In genomic region chr9:65551035-65551434, GRCm38 (mm10) we compare ENCODE assay signal across 8 mouse cellular contexts. TPM values are rescaled to one million over a fixed set of nuclear protein-coding genes. Genes with fewer than 3 reads are reported as not detected.
DNase-seq lines count a peak whose midpoint lies in the region; ATAC-seq lines count a peak whose summit lies in the region.

No protein-coding gene starts in this region.

- H3K9me3 ChIP-seq in forebrain, embryonic 11.5 days (ENCODE audit: control insufficient read depth, low read length), result no peaks in the 10 kb centered on the region
- no peaks in the 10 kb centered on the region for H3K9me3 ChIP-seq in forebrain, embryonic 16.5 days (ENCODE audit: control insufficient read depth, low read length)
- H3K9me3 ChIP-seq in heart, embryonic 14.5 days (ENCODE audit: control insufficient read depth, low read length), result no peaks in the 10 kb centered on the region

- WGBS in forebrain, embryonic 11.5 days, result 35% methylated on average over 5 of the region's 5 CpGs
- 46% methylated on average over 5 of the region's 5 CpGs for WGBS in forebrain, embryonic 16.5 days
- 12% methylated on average over 5 of the region's 5 CpGs for WGBS in heart, embryonic 14.5 days

- no peaks in the 10 kb centered on the region; the same call in 1 of the 2 replicates for H3K36me3 ChIP-seq in forebrain, embryonic 11.5 days (ENCODE audit: control insufficient read depth, insufficient read depth, low read length)
- no peaks in the 10 kb centered on the region for H3K36me3 ChIP-seq in forebrain, embryonic 16.5 days (ENCODE audit: control insufficient read depth, insufficient read depth)
- peaks cover 22% of the 10 kb centered on the region for H3K36me3 ChIP-seq in heart, embryonic 14.5 days (ENCODE audit: control insufficient read depth, insufficient read depth, low read length)

- DNase-seq in forebrain, embryonic 11.5 days (ENCODE audit: low spot score), result peak; percentile 65
- peak; percentile 73 for DNase-seq in embryo, embryonic 10 days (ENCODE audit: low spot score)
- DNase-seq in kidney, postnatal 36 days, result peak; percentile 72 to 78
- DNase-seq in thymus, adult 18-20 months, result peak; percentile 83 to 85
- DNase-seq in right cerebral cortex, postnatal 14 days, result no peak

- H3K27me3 ChIP-seq in forebrain, embryonic 11.5 days (ENCODE audit: control insufficient read depth, insufficient read depth, low read length), result no peaks in the 10 kb centered on the region
- H3K27me3 ChIP-seq in forebrain, embryonic 16.5 days (replicated peaks; ENCODE audit: control insufficient read depth, insufficient read depth, low read length), result no peaks in the 10 kb centered on the region
- no peaks in the 10 kb centered on the region for H3K27me3 ChIP-seq in heart, embryonic 14.5 days (ENCODE audit: control insufficient read depth, insufficient read depth, low read length)

- no peak overlapping the region for H3K4me2 ChIP-seq in forebrain, embryonic 11.5 days (ENCODE audit: low read depth, low read length, severe bottlenecking)
- H3K4me2 ChIP-seq in forebrain, embryonic 16.5 days (ENCODE audit: low read length), result no peak overlapping the region
- no peak overlapping the region for H3K4me2 ChIP-seq in heart, embryonic 14.5 days (ENCODE audit: low read length)

- no peak overlapping the region; the same call in 1 of the 2 replicates for H3K9ac ChIP-seq in forebrain, embryonic 11.5 days (ENCODE audit: low read length)
- no peak overlapping the region for H3K9ac ChIP-seq in forebrain, embryonic 16.5 days (replicated peaks; ENCODE audit: low read depth, low read length)
- peak overlapping the region; percentile 54; the same call in 1 of the 2 replicates for H3K9ac ChIP-seq in heart, embryonic 14.5 days (ENCODE audit: low read length)

- no peak for ATAC-seq in forebrain, embryonic 11.5 days (replicated peaks; ENCODE audit: low FRiP score)
- no peak for ATAC-seq in forebrain, embryonic 16.5 days
- peak; percentile 78 for ATAC-seq in heart, embryonic 14.5 days (ENCODE audit: insufficient number of reproducible peaks, insufficient read depth, low FRiP score, low read depth)
- ATAC-seq in megakaryocyte-erythroid progenitor cell, adult 5-6 weeks (replicated peaks; ENCODE audit: low FRiP score, low TSS enrichment, poor library complexity, severe bottlenecking), result 0 out of 2 replicates have a peak, but pooled peaks have one; percentile 11

- H3K27ac ChIP-seq in forebrain, embryonic 11.5 days (ENCODE audit: low read depth, low read length), result no peak overlapping the region
- H3K27ac ChIP-seq in forebrain, embryonic 16.5 days (ENCODE audit: low read length), result no peak overlapping the region
- peak overlapping the region; percentile 82 to 94 for H3K27ac ChIP-seq in heart, embryonic 14.5 days (replicated peaks in 1 of 2; ENCODE audit: control insufficient read depth in 1 of 2, insufficient read depth in 1 of 2, low read depth in 2 of 2, low read length in 2 of 2)

- no peak overlapping the region for H3K4me3 ChIP-seq in forebrain, embryonic 11.5 days (ENCODE audit: low read depth, low read length)
- H3K4me3 ChIP-seq in forebrain, embryonic 16.5 days (replicated peaks; ENCODE audit: low read length), result no peak overlapping the region
- no peak overlapping the region for H3K4me3 ChIP-seq in heart, embryonic 14.5 days (ENCODE audit: control insufficient read depth in 1 of 2, insufficient read depth in 1 of 2, low read depth in 1 of 2, low read length in 2 of 2)

- peaks cover 7% of the 10 kb centered on the region; the same call in 1 of the 2 replicates for H3K4me1 ChIP-seq in forebrain, embryonic 11.5 days (replicated peaks; ENCODE audit: control insufficient read depth, insufficient read depth, low read length)
- peaks cover 6% of the 10 kb centered on the region for H3K4me1 ChIP-seq in forebrain, embryonic 16.5 days (replicated peaks; ENCODE audit: control insufficient read depth, insufficient read depth, low read length)
- H3K4me1 ChIP-seq in heart, embryonic 14.5 days (ENCODE audit: control insufficient read depth in 2 of 2, insufficient read depth in 2 of 2, low read length in 2 of 2), result peaks cover 38 to 52% of the 10 kb centered on the region in 2 experiments

RNA-seq across cellular contexts. Expression of gene Plekho2, which starts 28.8 kb away (rescaled TPM):
- polyA plus RNA-seq in forebrain, embryonic 11.5 days (2014; fragmentation: Nextera tagmentation; extraction: Ambion mirVana), result 8.3 and 8.8 TPM in 2 replicates
- polyA plus RNA-seq in forebrain, embryonic 16.5 days (2015; fragmentation: Nextera tagmentation; extraction: Ambion mirVana), result 4.7 and 5.7 TPM in 2 replicates
- polyA plus RNA-seq in heart, embryonic 14.5 days (2014; fragmentation: Nextera tagmentation; extraction: Ambion mirVana), result 8.8 and 9.8 TPM in 2 replicates
- 29.1 and 29.3 TPM in 2 replicates for total RNA-seq in megakaryocyte-erythroid progenitor cell, adult 5-6 weeks (2014; fragmentation: Nextera tagmentation)
- total RNA-seq in megakaryocyte-erythroid progenitor cell, adult 5-6 weeks (2017), result 14.2 and 16.8 TPM in 2 replicates

RNA-seq across cellular contexts. Expression of gene Ankdd1a, which starts 31.0 kb away (rescaled TPM):
- 0.20 TPM in 1 of 2 replicates, not detected in the other for polyA plus RNA-seq in forebrain, embryonic 11.5 days (2014; fragmentation: Nextera tagmentation; extraction: Ambion mirVana)
- 0.24 and 0.46 TPM in 2 replicates for polyA plus RNA-seq in forebrain, embryonic 16.5 days (2015; fragmentation: Nextera tagmentation; extraction: Ambion mirVana)
- polyA plus RNA-seq in heart, embryonic 14.5 days (2014; fragmentation: Nextera tagmentation; extraction: Ambion mirVana), result not detected in 2 replicates
- not detected in 2 replicates for total RNA-seq in megakaryocyte-erythroid progenitor cell, adult 5-6 weeks (2014; fragmentation: Nextera tagmentation)
- total RNA-seq in megakaryocyte-erythroid progenitor cell, adult 5-6 weeks (2017), result not detected in 2 replicates

RNA-seq across cellular contexts. Expression of gene Pif1, which starts 35.9 kb away (rescaled TPM):
- 26.2 and 31.8 TPM in 2 replicates for polyA plus RNA-seq in forebrain, embryonic 11.5 days (2014; fragmentation: Nextera tagmentation; extraction: Ambion mirVana)
- 8.9 and 10.2 TPM in 2 replicates for polyA plus RNA-seq in forebrain, embryonic 16.5 days (2015; fragmentation: Nextera tagmentation; extraction: Ambion mirVana)
- polyA plus RNA-seq in heart, embryonic 14.5 days (2014; fragmentation: Nextera tagmentation; extraction: Ambion mirVana), result 8.7 and 9.2 TPM in 2 replicates
- total RNA-seq in megakaryocyte-erythroid progenitor cell, adult 5-6 weeks (2014; fragmentation: Nextera tagmentation), result 5.0 and 14.3 TPM in 2 replicates
- total RNA-seq in megakaryocyte-erythroid progenitor cell, adult 5-6 weeks (2017), result 6.5 and 6.6 TPM in 2 replicates

Comparison
In these comparisons a context has a peak if more than half of its experiments do, and no peak if none do; other contexts are left out.
1. ATAC-seq: peak in heart, embryonic 14.5 days (single experiment) and megakaryocyte-erythroid progenitor cell, adult 5-6 weeks (single experiment); none in forebrain, embryonic 11.5 days (single experiment) and forebrain, embryonic 16.5 days (single experiment).
2. H3K27ac ChIP-seq: peak in heart, embryonic 14.5 days (2 of 2); none in forebrain, embryonic 11.5 days (single experiment) and forebrain, embryonic 16.5 days (single experiment).